Mouse (Mus musculus) lung, adult 18-20 months (tissue): ENCODE measurements around the gene Rasl12.

Experiments
- DNase-seq, 2 experiments: peaks; one replicate each; pipeline ENCODE4 v3.0.0; 2022; ENCODE audit warnings: mixed read lengths in 2 of 2

The Rasl12 gene

GRCm38 (mm10) chr9:65458975-65459374 lies 60.7 kb downstream of the Rasl12 start:
- no peak for DNase-seq

- no peak for DNase-seq
Observed at GRCm38 (mm10) chr9:65460198-65460597, 61.9 kb downstream of the Rasl12 start.

GRCm38 (mm10) chr9:65460732-65461442 lies 62.6 kb downstream of the Rasl12 start, which contains the start of gene Spg21:
Gene Spg21 (plus strand): TSS chr9:65460947.
- DNase-seq, result peak; percentile 96 to 97

GRCm38 (mm10) chr9:65462544-65462943 lies 64.2 kb downstream of the Rasl12 start:
- peak; percentile 34 to 73 for DNase-seq

GRCm38 (mm10) chr9:65464161-65464560 lies 65.9 kb downstream of the Rasl12 start:
- peak; percentile 38 to 48 for DNase-seq
